Mouse (Mus musculus): ENCODE results near the gene Gm17409. TPM values are rescaled to one million over a fixed set of nuclear protein-coding genes. Genes with fewer than 3 reads are reported as not detected.

Gm17409 gene
- polyA plus RNA-seq, 1 experiment from 2014 or later, result not detected

DNA sequence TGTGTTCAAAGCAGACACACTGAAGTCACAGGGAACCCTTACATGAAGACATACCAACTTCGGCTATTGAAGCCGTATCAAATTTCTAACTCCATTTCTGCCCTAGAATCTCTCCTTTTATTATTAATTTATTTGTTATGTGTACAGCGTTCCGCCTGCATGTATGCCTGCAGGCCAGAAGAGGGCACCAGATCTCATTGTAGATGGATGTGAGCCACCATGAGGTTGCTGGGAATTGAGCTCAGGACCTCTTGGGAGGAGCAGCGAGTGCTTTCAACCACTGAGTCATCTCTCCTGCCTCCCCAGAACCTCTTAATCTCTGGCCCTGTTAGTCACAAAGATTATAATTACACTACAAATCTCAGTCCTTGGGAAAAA lies 12.4 kb upstream of the Gm17409 start:
- H3K36me3 ChIP-seq, result peaks cover 31% of the 10 kb centered on the region
- no peaks in the 10 kb centered on the region for H3K27me3 ChIP-seq
- no peak overlapping the region for H3K4me2 ChIP-seq
- H3K4me1 ChIP-seq, result no peaks in the 10 kb centered on the region
- H3K9ac ChIP-seq, result no peak overlapping the region
- ATAC-seq (ENCODE audit: borderline replicate concordance, extremely low read depth, low FRiP score, low TSS enrichment), result no peak
- H3K4me3 ChIP-seq, result no peak overlapping the region
- 92% methylated on average over 5 of the region's 5 CpGs for WGBS
- H3K27ac ChIP-seq, result no peak overlapping the region
- H3K9me3 ChIP-seq, result no peaks in the 10 kb centered on the region

- Histone ChIP-seq H3K36me3 (peaks cover 40% of the 10 kb centered on the region), H3K27me3 (no peaks in the 10 kb centered on the region), H3K4me2 (no peak overlapping the region), H3K4me1 (no peaks in the 10 kb centered on the region), H3K9me3 (no peaks in the 10 kb centered on the region), H3K27ac (no peak overlapping the region), H3K9ac (no peak overlapping the region), H3K4me3 (no peak overlapping the region)
- ATAC-seq (ENCODE audit: borderline replicate concordance, extremely low read depth, low FRiP score, low TSS enrichment), result no peak
- WGBS, result 84% methylated on average over 14 of the region's 14 CpGs
Observed at GRCm38 (mm10) chr2:58458820-58459371, 11.0 kb upstream of the Gm17409 start.

DNA sequence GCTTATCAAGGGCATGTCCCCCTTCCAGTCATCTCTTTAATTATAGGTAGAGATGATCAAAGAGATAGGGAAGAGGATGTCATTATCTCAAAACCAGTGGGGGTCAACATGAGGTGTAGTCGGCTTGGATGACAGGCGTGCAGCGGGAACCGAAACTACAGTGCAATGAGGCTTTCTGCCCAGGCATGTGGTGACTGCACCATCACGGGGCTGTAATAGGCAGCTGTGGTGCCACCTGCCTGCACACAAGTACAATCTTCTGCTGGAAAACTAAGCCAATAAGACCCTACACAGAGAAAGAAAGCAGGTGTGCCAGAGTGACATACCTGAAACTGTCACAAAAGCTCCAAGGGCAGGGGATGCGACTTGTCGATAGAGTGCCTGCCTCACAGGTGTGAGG lies 374 bp downstream of the Gm17409 start:
- Histone ChIP-seq H3K9ac (no peak overlapping the region), H3K36me3 (peaks cover 40% of the 10 kb centered on the region), H3K4me3 (no peak overlapping the region), H3K9me3 (no peaks in the 10 kb centered on the region), H3K27me3 (no peaks in the 10 kb centered on the region), H3K4me2 (no peak overlapping the region), H3K27ac (no peak overlapping the region), H3K4me1 (no peaks in the 10 kb centered on the region)
- ATAC-seq (ENCODE audit: borderline replicate concordance, extremely low read depth, low FRiP score, low TSS enrichment), result no peak
- 92% methylated on average over 7 of the region's 7 CpGs for WGBS

DNA sequence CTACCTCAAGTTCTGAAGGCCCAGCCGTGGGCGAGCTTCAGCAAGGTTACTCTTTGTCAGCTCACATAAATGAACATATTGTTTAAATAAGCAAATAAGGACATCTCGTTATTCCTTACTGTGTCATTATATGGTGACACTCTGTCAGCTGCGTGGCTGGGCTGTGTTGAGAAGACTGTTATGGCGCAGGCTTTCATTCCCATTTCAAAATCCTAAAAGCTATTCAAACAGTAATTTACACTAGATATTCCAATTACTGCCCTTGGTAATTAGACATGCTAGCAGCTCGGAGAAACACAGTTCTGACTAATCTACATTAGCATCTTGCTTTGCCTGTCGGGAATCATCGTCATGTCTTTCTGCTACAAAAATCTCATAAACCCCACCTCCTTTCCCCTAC lies 5.7 kb downstream of the Gm17409 start:
- Histone ChIP-seq H3K27me3 (no peaks in the 10 kb centered on the region), H3K27ac (no peak overlapping the region), H3K36me3 (peaks cover 5% of the 10 kb centered on the region), H3K4me3 (no peak overlapping the region), H3K4me2 (no peak overlapping the region), H3K4me1 (no peaks in the 10 kb centered on the region), H3K9me3 (no peaks in the 10 kb centered on the region), H3K9ac (no peak overlapping the region)
- WGBS, result 87% methylated on average over 8 of the region's 8 CpGs
- no peak for ATAC-seq (ENCODE audit: borderline replicate concordance, extremely low read depth, low FRiP score, low TSS enrichment)

- H3K4me3 ChIP-seq, result no peak overlapping the region
- no peak overlapping the region for H3K4me2 ChIP-seq
- peaks cover 5% of the 10 kb centered on the region for H3K36me3 ChIP-seq
- H3K27ac ChIP-seq, result no peak overlapping the region
- H3K4me1 ChIP-seq, result no peaks in the 10 kb centered on the region
- no peak for ATAC-seq (ENCODE audit: borderline replicate concordance, extremely low read depth, low FRiP score, low TSS enrichment)
- H3K27me3 ChIP-seq, result no peaks in the 10 kb centered on the region
- no peak overlapping the region for H3K9ac ChIP-seq
- WGBS, result 58% methylated on average over 12 of the region's 12 CpGs
- no peaks in the 10 kb centered on the region for H3K9me3 ChIP-seq
Observed at GRCm38 (mm10) chr2:58476956-58477715, 7.2 kb downstream of the Gm17409 start.

DNA sequence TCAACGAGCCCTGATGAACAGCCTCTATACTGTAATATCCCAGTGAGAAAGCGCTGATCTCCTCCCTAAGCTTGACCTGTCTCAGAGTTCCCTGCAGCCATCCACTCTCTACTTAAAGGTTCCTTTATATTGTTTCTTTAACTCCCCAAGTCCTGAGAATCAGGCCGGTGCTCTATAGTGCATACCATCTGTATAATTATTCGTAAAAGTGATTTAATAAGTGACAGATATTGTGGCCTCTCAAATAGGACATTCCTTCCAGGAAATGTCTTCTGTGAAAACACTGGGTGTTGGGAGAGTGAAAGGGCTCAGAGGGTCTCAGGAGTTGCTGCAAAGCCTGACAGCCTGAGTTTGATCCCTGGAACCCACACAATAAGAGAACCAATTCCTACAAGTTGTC lies 8.2 kb downstream of the Gm17409 start:
- Histone ChIP-seq H3K9me3 (no peaks in the 10 kb centered on the region), H3K27me3 (no peaks in the 10 kb centered on the region), H3K36me3 (peaks cover 5% of the 10 kb centered on the region), H3K9ac (no peak overlapping the region), H3K4me2 (no peak overlapping the region), H3K4me1 (no peaks in the 10 kb centered on the region), H3K27ac (no peak overlapping the region), H3K4me3 (no peak overlapping the region)
- no peak for ATAC-seq (ENCODE audit: borderline replicate concordance, extremely low read depth, low FRiP score, low TSS enrichment)
- 87% methylated on average over 4 of the region's 4 CpGs for WGBS

DNA sequence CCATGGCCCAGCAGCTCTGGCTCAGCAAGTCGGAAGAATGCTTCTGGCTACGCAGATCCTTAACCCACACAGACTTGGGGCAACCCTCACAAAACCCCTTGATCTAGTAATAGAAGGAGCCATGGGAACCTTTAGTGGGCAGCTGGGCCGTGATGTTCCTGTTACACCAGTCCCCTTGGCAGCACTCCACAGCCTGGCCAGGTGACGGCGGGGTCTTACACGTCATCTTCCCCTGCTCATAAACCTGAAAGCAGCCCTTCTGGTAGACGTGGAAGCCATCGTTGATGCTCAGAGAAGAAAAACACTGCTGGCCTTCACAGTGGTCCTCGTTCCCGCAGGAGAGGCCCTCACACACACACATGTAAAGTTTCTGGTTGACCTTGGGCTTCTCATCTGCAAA lies 9.6 kb downstream of the Gm17409 start:
- ATAC-seq (ENCODE audit: borderline replicate concordance, extremely low read depth, low FRiP score, low TSS enrichment), result no peak
- 83% methylated on average over 10 of the region's 10 CpGs for WGBS

GRCm38 (mm10) chr2:58480764-58481163 lies 10.8 kb downstream of the Gm17409 start:
- no peak overlapping the region for H3K27ac ChIP-seq
- 66% methylated on average over 6 of the region's 6 CpGs for WGBS

More for the DNA sequence above, 9.6 kb downstream of the Gm17409 start:
- Histone ChIP-seq H3K27me3 (no peaks in the 10 kb centered on the region), H3K4me1 (peaks cover 4% of the 10 kb centered on the region), H3K9ac (no peak overlapping the region), H3K9me3 (no peaks in the 10 kb centered on the region), H3K36me3 (no peaks in the 10 kb centered on the region), H3K4me2 (no peak overlapping the region), H3K4me3 (no peak overlapping the region), H3K27ac (no peak overlapping the region)

DNA sequence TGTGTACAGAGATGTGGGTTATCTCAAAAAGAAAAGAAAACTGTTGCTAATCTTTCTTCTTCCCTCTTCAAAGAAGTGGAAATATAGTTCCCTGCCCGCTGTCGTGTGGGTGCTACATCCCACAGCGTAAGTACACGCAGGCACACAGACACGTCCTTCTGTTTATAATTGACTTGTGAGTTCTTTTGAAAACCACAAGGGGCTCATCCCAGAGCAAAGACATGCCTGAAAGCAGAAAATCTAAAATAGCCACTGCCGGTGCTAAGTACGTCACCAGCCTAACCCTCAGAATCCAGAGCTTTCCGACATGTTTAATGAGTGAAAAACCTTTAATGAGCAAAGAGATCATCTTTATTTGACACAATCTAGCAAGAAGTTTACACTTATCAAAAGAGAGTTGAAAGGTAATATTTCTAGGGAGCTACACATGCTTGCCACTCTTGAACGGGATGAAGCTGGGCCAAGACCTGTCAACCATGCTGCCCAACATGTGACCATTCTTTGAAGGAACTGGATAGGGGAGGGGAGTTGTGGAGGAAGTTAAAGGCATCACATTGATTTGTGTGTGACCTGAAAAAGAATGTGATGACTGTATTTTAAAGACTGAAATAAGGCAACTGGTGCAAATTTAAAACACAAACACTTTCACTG lies 11.7 kb downstream of the Gm17409 start:
- H3K36me3 ChIP-seq, result no peaks in the 10 kb centered on the region
- no peaks in the 10 kb centered on the region for H3K27me3 ChIP-seq
- H3K9me3 ChIP-seq, result no peaks in the 10 kb centered on the region
- H3K9ac ChIP-seq, result no peak overlapping the region
- ATAC-seq (ENCODE audit: borderline replicate concordance, extremely low read depth, low FRiP score, low TSS enrichment), result no peak
- H3K4me2 ChIP-seq, result no peak overlapping the region
- H3K27ac ChIP-seq, result no peak overlapping the region
- no peak overlapping the region for H3K4me3 ChIP-seq
- H3K4me1 ChIP-seq, result peaks cover 19% of the 10 kb centered on the region
- 62% methylated on average over 9 of the region's 9 CpGs for WGBS

More at GRCm38 (mm10) chr2:58480764-58481163, 10.8 kb downstream of the Gm17409 start:
- Histone ChIP-seq H3K27me3 (no peaks in the 10 kb centered on the region), H3K9me3 (no peaks in the 10 kb centered on the region), H3K36me3 (no peaks in the 10 kb centered on the region), H3K4me1 (peaks cover 14% of the 10 kb centered on the region), H3K4me2 (no peak overlapping the region), H3K9ac (no peak overlapping the region), H3K4me3 (no peak overlapping the region)
- ATAC-seq (ENCODE audit: borderline replicate concordance, extremely low read depth, low FRiP score, low TSS enrichment), result no peak

- H3K9ac ChIP-seq, result no peak overlapping the region
- H3K4me1 ChIP-seq, result peaks cover 41% of the 10 kb centered on the region
- no peaks in the 10 kb centered on the region for H3K9me3 ChIP-seq
- no peak overlapping the region for H3K27ac ChIP-seq
- no peak for ATAC-seq (ENCODE audit: borderline replicate concordance, extremely low read depth, low FRiP score, low TSS enrichment)
- WGBS, result 43% methylated on average over 7 of the region's 7 CpGs
- no peaks in the 10 kb centered on the region for H3K36me3 ChIP-seq
- H3K27me3 ChIP-seq, result no peaks in the 10 kb centered on the region
- H3K4me2 ChIP-seq, result no peak overlapping the region
- H3K4me3 ChIP-seq, result no peak overlapping the region
Observed at GRCm38 (mm10) chr2:58484284-58484965, 14.5 kb downstream of the Gm17409 start.

DNA sequence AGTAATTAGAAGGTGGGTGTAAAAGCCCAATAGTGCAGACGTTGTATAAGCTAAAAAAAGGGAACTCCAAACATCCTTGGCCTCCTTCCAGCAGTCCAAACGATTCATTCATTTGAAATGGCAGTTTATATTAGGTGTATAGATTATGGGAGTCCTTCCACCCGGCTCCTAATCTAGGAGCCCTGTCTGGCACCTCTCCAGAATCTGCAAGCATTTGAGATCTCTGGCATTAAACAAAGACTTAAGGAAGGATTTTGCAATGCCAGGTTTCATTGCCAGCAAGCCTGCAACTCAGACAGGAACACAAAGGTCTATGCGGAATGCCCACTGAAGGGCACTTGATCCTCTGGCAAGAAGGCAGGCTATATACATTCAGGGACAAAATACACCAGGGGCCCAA lies 15.2 kb downstream of the Gm17409 start:
- Histone ChIP-seq H3K4me3 (no peak overlapping the region), H3K9ac (no peak overlapping the region), H3K36me3 (no peaks in the 10 kb centered on the region), H3K27me3 (no peaks in the 10 kb centered on the region), H3K9me3 (no peaks in the 10 kb centered on the region), H3K4me1 (peaks cover 47% of the 10 kb centered on the region), H3K27ac (no peak overlapping the region), H3K4me2 (no peak overlapping the region)
- no peak for ATAC-seq (ENCODE audit: borderline replicate concordance, extremely low read depth, low FRiP score, low TSS enrichment)
- 16% methylated on average over 4 of the region's 4 CpGs for WGBS

GRCm38 (mm10) chr2:58485683-58486082 lies 15.8 kb downstream of the Gm17409 start:
- H3K9ac ChIP-seq, result no peak overlapping the region
- ATAC-seq (ENCODE audit: borderline replicate concordance, extremely low read depth, low FRiP score, low TSS enrichment), result no peak
- H3K4me1 ChIP-seq, result peaks cover 47% of the 10 kb centered on the region

More at GRCm38 (mm10) chr2:58485683-58486082, 15.8 kb downstream of the Gm17409 start:
- Histone ChIP-seq H3K27ac (peak overlapping the region; percentile 54), H3K4me3 (no peak overlapping the region), H3K36me3 (no peaks in the 10 kb centered on the region), H3K4me2 (no peak overlapping the region), H3K27me3 (no peaks in the 10 kb centered on the region), H3K9me3 (no peaks in the 10 kb centered on the region)
- WGBS, result 70% methylated on average over 3 of the region's 3 CpGs
